Mouse (Mus musculus): ENCODE results near the gene Fer1l5. TPM values are rescaled to one million over a fixed set of nuclear protein-coding genes. Genes with fewer than 3 reads are reported as not detected.
A peak's percentile ranks its signal among the peaks of the same experiment; 100 is the strongest.

Gene Fer1l5
- polyA plus RNA-seq, 1 experiment from 2014 or later: 3.8 TPM

- TF ChIP-seq CTCF (IDR thresholded peaks at IDR 0.05): no peak
- in situ Hi-C loops (cut with MboI; ENCODE audit: low pct_unique_long_range_greater_than_20kb): no loop called here
- ATAC-seq (no peak), DNase-seq (ENCODE audit: low read depth, low spot score) (no peak)
- ChIA-PET CTCF (no interaction called here), POLR2A (no interaction called here)
- H3K27me3 ChIP-seq: no peaks in the 10 kb centered on the region
Observed at GRCm38 (mm10) chr1:36446841-36447240, 74.8 kb downstream of the Fer1l5 start.

GRCm38 (mm10) chr1:36454055-36454815 is 82.1 kb downstream of the Fer1l5 start:
- peak; percentile 64 for TF ChIP-seq CTCF (IDR thresholded peaks at IDR 0.05)
- in situ Hi-C loops (cut with MboI; ENCODE audit: low pct_unique_long_range_greater_than_20kb): no loop called here
- ATAC-seq: no peak

GRCm38 (mm10) chr1:36457388-36458014 is 85.4 kb downstream of the Fer1l5 start:
- H3K27me3 ChIP-seq: no peaks in the 10 kb centered on the region
- TF ChIP-seq CTCF (IDR thresholded peaks at IDR 0.05): no peak
- ChIA-PET POLR2A (interaction anchor here (0.7 to 1.1 kb wide), 2 partner anchors 14 to 94 kb away, joined by 3 read pairs; no protein-coding TSS in a partner anchor), CTCF (interaction anchor here (0.7 kb wide), 1 partner anchor 39 kb away, joined by 3 read pairs; no protein-coding TSS in a partner anchor)
- DNase-seq (ENCODE audit: low read depth, low spot score) (peak; percentile 68), ATAC-seq (peak; percentile 68)
- in situ Hi-C loops (cut with MboI; ENCODE audit: low pct_unique_long_range_greater_than_20kb): no loop called here

More at GRCm38 (mm10) chr1:36454055-36454815, 82.1 kb downstream of the Fer1l5 start:
- no peak for DNase-seq (ENCODE audit: low read depth, low spot score)
- POLR2A ChIA-PET: no interaction called here
- CTCF ChIA-PET: no interaction called here
- H3K27me3 ChIP-seq: no peaks in the 10 kb centered on the region

GRCm38 (mm10) chr1:36458169-36458568 is 86.1 kb downstream of the Fer1l5 start:
- ATAC-seq: no peak
- no peak for TF ChIP-seq CTCF (IDR thresholded peaks at IDR 0.05)
- CTCF ChIA-PET: no interaction called here
- in situ Hi-C loops (cut with MboI; ENCODE audit: low pct_unique_long_range_greater_than_20kb): no loop called here
- POLR2A ChIA-PET: no interaction called here
- H3K27me3 ChIP-seq: no peaks in the 10 kb centered on the region
- no peak for DNase-seq (ENCODE audit: low read depth, low spot score)

GRCm38 (mm10) chr1:36461829-36462228 is 89.7 kb downstream of the Fer1l5 start:
- ChIA-PET CTCF (no interaction called here), POLR2A (no interaction called here)
- no peak for TF ChIP-seq CTCF (IDR thresholded peaks at IDR 0.05)
- DNase-seq (ENCODE audit: low read depth, low spot score): no peak
- H3K27me3 ChIP-seq: no peaks in the 10 kb centered on the region
- no peak for ATAC-seq
- in situ Hi-C loops (cut with MboI; ENCODE audit: low pct_unique_long_range_greater_than_20kb): no loop called here

- POLR2A ChIA-PET: no interaction called here
- no peak for TF ChIP-seq CTCF (IDR thresholded peaks at IDR 0.05)
- in situ Hi-C loops (cut with MboI; ENCODE audit: low pct_unique_long_range_greater_than_20kb): no loop called here
- CTCF ChIA-PET: no interaction called here
- no peaks in the 10 kb centered on the region for H3K27me3 ChIP-seq
- ATAC-seq (no peak), DNase-seq (ENCODE audit: low read depth, low spot score) (no peak)
Observed at GRCm38 (mm10) chr1:36465641-36466160, 93.6 kb downstream of the Fer1l5 start.

- DNase-seq (ENCODE audit: low read depth, low spot score): no peak
- no peak for ATAC-seq
- CTCF ChIA-PET: no interaction called here
- H3K27me3 ChIP-seq: no peaks in the 10 kb centered on the region
- no peak for TF ChIP-seq CTCF (IDR thresholded peaks at IDR 0.05)
- POLR2A ChIA-PET: no interaction called here
- in situ Hi-C loops (cut with MboI; ENCODE audit: low pct_unique_long_range_greater_than_20kb): no loop called here
Observed at GRCm38 (mm10) chr1:36467446-36467845, 95.4 kb downstream of the Fer1l5 start.

- DNase-seq (ENCODE audit: low read depth, low spot score) (no peak), ATAC-seq (no peak)
- in situ Hi-C loops (cut with MboI; ENCODE audit: low pct_unique_long_range_greater_than_20kb): loop anchor here (10.0 kb wide), 1 partner anchor 105 kb away; the partner anchor contains the start of gene Kansl3
- no peaks in the 10 kb centered on the region for H3K27me3 ChIP-seq
- no peak for TF ChIP-seq CTCF (IDR thresholded peaks at IDR 0.05)
- CTCF ChIA-PET: interaction anchor here (1.1 kb wide), 1 partner anchor 11 kb away, joined by 4 read pairs; no protein-coding TSS in a partner anchor
- POLR2A ChIA-PET: no interaction called here
Observed at GRCm38 (mm10) chr1:36469811-36470444, 97.8 kb downstream of the Fer1l5 start.

- ChIA-PET CTCF (interaction anchor here (0.8 to 1.5 kb wide), 4 partner anchors 12 to 138 kb away, joined by 3 read pairs; no protein-coding TSS in a partner anchor), POLR2A (no interaction called here)
- no peaks in the 10 kb centered on the region for H3K27me3 ChIP-seq
- no peak for TF ChIP-seq CTCF (IDR thresholded peaks at IDR 0.05)
- DNase-seq (ENCODE audit: low read depth, low spot score): no peak
- in situ Hi-C loops (cut with MboI; ENCODE audit: low pct_unique_long_range_greater_than_20kb): loop anchor here (10.0 kb wide), 1 partner anchor 107 kb away; the partner anchor contains the start of gene Kansl3
- ATAC-seq: peak; percentile 87
Observed at GRCm38 (mm10) chr1:36471181-36472105, 99.4 kb downstream of the Fer1l5 start, which contains the start of gene Cnnm4. Gene Cnnm4, plus strand, starts transcription at chr1:36471620.

Other genes starting within 250 kb of the Fer1l5 start
- 77.3 TPM for gene Uggt1, start 127.6 kb upstream of the Fer1l5 start, polyA plus RNA-seq (2021)
- gene Neurl3, start 97.6 kb upstream of the Fer1l5 start, polyA plus RNA-seq (2021): 2.7 TPM
- gene Arid5a, start 64.6 kb upstream of the Fer1l5 start, polyA plus RNA-seq (2021): 9.2 TPM
- 61.5 TPM for gene Kansl3, start 3.1 kb upstream of the Fer1l5 start, polyA plus RNA-seq (2021)
- 34.6 TPM for gene Lman2l, start 73.0 kb downstream of the Fer1l5 start, polyA plus RNA-seq (2021)
- gene Cnnm4, start 99.3 kb downstream of the Fer1l5 start, polyA plus RNA-seq (2021): 5.7 TPM
- gene Cnnm3, start 139.6 kb downstream of the Fer1l5 start, polyA plus RNA-seq (2021): 19.2 TPM
- 8.2 TPM for gene Ankrd23, start 164.6 kb downstream of the Fer1l5 start, polyA plus RNA-seq (2021)
- 0.68 TPM for gene Gm42417, start 167.1 kb downstream of the Fer1l5 start, polyA plus RNA-seq (2021)
- gene Ankrd39, start 175.2 kb downstream of the Fer1l5 start, polyA plus RNA-seq (2021): 11.5 TPM
- 20.4 TPM for gene Sema4c, start 186.1 kb downstream of the Fer1l5 start, polyA plus RNA-seq (2021)